Mouse (Mus musculus): ENCODE data around the gene Xkr7. TPM values are rescaled to one million over a fixed set of nuclear protein-coding genes. Genes with fewer than 3 reads are reported as not detected.

Gene Xkr7
- polyA plus RNA-seq, 1 experiment = not detected

DNA sequence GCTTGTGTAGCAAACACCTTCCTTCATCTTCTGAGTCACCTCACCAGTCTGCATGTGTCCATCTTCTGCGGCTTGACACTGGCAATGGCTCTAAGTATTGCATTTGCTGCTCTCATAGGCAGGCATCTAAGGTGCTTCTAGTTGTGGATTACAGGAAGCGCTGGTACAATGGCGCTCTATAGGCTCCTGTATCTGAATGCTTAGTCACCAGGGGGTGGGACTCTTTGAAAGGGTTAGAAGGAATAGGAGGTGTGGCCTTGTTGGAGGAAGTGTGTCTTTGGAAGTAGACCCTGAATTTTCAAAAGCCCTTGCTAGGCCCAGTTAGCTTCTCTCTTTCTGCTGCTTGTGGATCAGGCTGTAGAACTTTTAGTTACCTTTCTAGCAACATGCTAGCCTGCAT, 10.5 kb upstream of the Xkr7 start:
- H3K27ac ChIP-seq (replicated peaks; ENCODE audit: low read depth, low read length) = no peak overlapping the region
- H3K4me3 ChIP-seq (ENCODE audit: insufficient read depth, low read depth, low read length) = no peak overlapping the region
- H3K4me1 ChIP-seq (ENCODE audit: control insufficient read depth, insufficient read depth, insufficient read length, low read length) = no peaks in the 10 kb centered on the region

GRCm38 (mm10) chr2:153022855-153023254, 8.8 kb upstream of the Xkr7 start:
- Histone ChIP-seq H3K27ac (replicated peaks; ENCODE audit: low read depth, low read length) (no peak overlapping the region), H3K4me3 (ENCODE audit: insufficient read depth, low read depth, low read length) (no peak overlapping the region), H3K4me1 (ENCODE audit: control insufficient read depth, insufficient read depth, insufficient read length, low read length) (no peaks in the 10 kb centered on the region)

DNA sequence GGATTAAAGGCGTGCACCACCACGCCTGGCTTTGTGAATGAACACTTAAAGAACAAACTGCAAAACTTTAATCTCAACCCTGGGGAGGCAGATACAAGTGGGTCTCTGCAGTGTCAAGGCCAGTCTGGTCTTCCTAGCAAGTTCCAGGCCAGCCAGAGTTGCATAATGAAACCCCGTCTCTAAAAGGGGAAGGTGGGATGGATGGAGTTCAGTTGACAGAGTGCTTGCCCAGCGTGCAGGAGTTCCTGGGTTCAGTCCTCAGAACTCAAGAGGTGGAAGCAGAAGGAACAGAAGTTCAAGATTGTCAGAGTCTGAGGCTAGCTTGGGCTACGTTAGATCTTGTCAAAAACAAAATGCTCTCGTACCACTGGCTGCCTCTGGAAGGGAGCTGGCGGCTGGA, 5.6 kb upstream of the Xkr7 start:
- H3K4me1 ChIP-seq (ENCODE audit: control insufficient read depth, insufficient read depth, insufficient read length, low read length) = no peaks in the 10 kb centered on the region

GRCm38 (mm10) chr2:153027501-153027900, 4.2 kb upstream of the Xkr7 start:
- Histone ChIP-seq H3K27ac (replicated peaks; ENCODE audit: low read depth, low read length) (no peak overlapping the region), H3K4me3 (ENCODE audit: insufficient read depth, low read depth, low read length) (no peak overlapping the region), H3K4me1 (ENCODE audit: control insufficient read depth, insufficient read depth, insufficient read length, low read length) (no peaks in the 10 kb centered on the region)

More for the DNA sequence above, 5.6 kb upstream of the Xkr7 start:
- no peak overlapping the region for H3K27ac ChIP-seq (replicated peaks; ENCODE audit: low read depth, low read length)
- H3K4me3 ChIP-seq (ENCODE audit: insufficient read depth, low read depth, low read length) = no peak overlapping the region

DNA sequence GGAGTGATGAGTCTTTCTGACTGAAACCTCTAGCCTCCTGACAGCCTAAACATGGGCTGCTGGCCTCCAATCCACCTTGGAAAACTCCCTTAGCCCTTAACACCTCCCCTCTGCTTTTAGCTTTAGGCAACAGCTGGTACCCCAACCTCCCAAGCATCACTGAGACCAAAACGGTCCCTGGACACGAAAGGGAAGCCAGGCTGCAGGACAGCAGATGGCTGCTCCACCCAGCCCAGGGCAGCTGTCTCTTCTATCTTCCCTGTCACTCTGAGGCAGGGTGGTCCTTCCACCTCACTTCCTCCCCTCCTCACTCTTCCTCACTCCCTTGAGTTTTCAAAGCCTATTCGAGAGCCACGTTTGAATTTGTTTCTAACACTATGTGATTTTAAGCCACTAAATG, 1.2 kb upstream of the Xkr7 start:
- Histone ChIP-seq H3K4me1 (ENCODE audit: control insufficient read depth, insufficient read depth, insufficient read length, low read length) (no peaks in the 10 kb centered on the region), H3K27ac (replicated peaks; ENCODE audit: low read depth, low read length) (no peak overlapping the region), H3K4me3 (ENCODE audit: insufficient read depth, low read depth, low read length) (no peak overlapping the region)

DNA sequence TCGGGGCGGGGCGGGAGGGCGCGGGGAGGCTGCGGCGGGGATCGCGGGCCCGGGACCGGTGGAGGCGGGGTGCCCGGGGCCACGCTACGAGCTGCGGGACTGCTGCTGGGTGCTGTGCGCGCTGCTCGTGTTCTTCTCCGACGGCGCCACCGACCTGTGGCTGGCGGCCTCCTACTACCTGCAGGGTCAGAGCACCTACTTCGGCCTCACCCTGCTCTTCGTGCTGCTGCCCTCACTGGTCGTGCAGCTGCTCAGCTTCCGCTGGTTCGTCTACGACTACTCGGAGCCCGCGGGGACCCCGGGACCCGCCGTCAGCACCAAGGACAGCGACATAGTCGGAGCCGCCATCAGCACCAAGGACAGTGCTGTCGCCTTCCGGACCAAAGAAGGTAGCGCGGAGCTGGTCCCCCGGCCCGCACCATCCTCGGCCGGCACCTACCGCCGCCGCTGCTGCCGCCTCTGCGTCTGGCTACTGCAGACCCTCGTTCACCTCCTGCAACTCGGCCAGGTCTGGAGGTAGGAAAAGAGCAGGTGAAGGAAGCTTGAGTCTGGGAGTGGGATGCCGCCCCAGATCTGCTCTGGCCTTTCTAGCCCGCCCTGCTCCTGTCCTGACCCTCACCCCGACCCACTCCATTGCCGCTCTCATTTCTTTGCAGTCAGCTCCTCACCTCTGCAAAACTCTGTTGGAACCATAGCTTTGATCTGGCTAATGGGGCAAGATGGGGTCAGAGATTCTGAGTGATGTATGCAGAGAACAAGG, 611 bp downstream of the Xkr7 start:
- H3K4me3 ChIP-seq (ENCODE audit: insufficient read depth, low read depth, low read length) = no peak overlapping the region
- no peaks in the 10 kb centered on the region for H3K4me1 ChIP-seq (ENCODE audit: control insufficient read depth, insufficient read depth, insufficient read length, low read length)
- no peak overlapping the region for H3K27ac ChIP-seq (replicated peaks; ENCODE audit: low read depth, low read length)

DNA sequence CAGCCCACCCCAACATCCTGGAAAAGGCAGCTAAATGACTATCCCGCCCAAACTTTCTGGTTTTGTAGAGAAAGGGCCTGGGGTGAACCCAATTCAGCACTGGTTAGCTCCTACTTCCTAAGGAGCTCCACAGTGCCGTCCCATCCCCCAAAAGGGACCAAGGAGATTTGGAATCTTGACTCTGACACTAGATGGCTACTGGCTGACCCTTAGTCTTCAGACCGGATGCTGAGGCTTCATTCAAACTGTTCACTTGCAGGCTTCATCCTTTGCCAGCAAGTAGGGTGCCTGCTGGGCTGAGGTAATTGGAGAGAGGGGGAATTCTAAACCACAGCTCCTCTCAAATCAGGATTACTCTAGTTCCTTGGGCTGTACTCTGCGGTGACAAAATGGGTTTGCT, 1.3 kb downstream of the Xkr7 start:
- H3K4me1 ChIP-seq (ENCODE audit: control insufficient read depth, insufficient read depth, insufficient read length, low read length) = no peaks in the 10 kb centered on the region
- H3K27ac ChIP-seq (replicated peaks; ENCODE audit: low read depth, low read length) = no peak overlapping the region
- no peak overlapping the region for H3K4me3 ChIP-seq (ENCODE audit: insufficient read depth, low read depth, low read length)

GRCm38 (mm10) chr2:153033545-153034230, 2.0 kb downstream of the Xkr7 start:
- Histone ChIP-seq H3K27ac (replicated peaks; ENCODE audit: low read depth, low read length) (no peak overlapping the region), H3K4me3 (ENCODE audit: insufficient read depth, low read depth, low read length) (no peak overlapping the region), H3K4me1 (ENCODE audit: control insufficient read depth, insufficient read depth, insufficient read length, low read length) (no peaks in the 10 kb centered on the region)

DNA sequence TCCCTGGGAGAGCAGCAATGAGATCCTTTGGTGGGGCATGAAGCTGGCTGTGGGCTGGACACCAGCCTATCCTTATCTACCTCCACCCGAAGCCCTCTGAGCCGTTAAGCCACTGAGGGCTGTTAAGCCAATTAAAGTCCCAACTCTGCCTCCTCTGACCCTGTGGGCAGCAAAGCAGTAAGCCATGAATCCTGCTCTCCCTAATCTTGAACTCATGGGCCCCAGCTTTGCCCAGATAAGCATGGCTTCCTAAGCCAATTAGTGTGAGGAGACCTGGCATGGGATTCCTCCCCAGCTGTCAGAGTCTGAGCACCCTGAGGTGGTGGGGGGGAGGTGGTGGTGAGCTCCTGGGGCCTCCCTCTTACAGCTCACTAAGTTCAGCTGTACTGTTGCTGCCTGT, 5.0 kb downstream of the Xkr7 start:
- no peaks in the 10 kb centered on the region for H3K4me1 ChIP-seq (ENCODE audit: control insufficient read depth, insufficient read depth, insufficient read length, low read length)
- H3K27ac ChIP-seq (replicated peaks; ENCODE audit: low read depth, low read length) = no peak overlapping the region
- no peak overlapping the region for H3K4me3 ChIP-seq (ENCODE audit: insufficient read depth, low read depth, low read length)

GRCm38 (mm10) chr2:153043886-153044285, 12.2 kb downstream of the Xkr7 start:
- Histone ChIP-seq H3K4me1 (ENCODE audit: control insufficient read depth, insufficient read depth, insufficient read length, low read length) (no peaks in the 10 kb centered on the region), H3K27ac (replicated peaks; ENCODE audit: low read depth, low read length) (no peak overlapping the region), H3K4me3 (ENCODE audit: insufficient read depth, low read depth, low read length) (no peak overlapping the region)

DNA sequence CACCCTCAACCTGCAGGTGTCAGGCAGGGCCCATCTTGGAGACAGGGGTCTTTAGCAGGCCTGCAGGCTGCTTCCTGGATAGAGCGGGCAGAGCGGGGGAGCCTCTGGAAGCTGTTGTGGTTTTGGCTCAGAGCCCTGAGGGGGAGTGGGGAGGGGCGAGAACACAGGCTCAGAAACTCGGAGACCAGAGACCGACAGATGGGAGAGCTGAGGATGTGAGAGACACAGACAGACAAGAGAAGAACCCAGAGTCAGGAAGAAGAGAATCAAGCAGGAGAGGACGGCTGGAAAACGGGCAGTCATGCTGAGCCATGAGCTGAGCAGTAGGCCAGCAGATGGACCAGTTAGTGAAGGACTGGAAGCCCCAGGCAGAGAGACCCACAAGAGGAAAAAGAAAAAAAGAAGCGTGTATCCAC, 14.2 kb downstream of the Xkr7 start:
- Histone ChIP-seq H3K27ac (replicated peaks; ENCODE audit: low read depth, low read length) (no peak overlapping the region), H3K4me3 (ENCODE audit: insufficient read depth, low read depth, low read length) (no peak overlapping the region)

DNA sequence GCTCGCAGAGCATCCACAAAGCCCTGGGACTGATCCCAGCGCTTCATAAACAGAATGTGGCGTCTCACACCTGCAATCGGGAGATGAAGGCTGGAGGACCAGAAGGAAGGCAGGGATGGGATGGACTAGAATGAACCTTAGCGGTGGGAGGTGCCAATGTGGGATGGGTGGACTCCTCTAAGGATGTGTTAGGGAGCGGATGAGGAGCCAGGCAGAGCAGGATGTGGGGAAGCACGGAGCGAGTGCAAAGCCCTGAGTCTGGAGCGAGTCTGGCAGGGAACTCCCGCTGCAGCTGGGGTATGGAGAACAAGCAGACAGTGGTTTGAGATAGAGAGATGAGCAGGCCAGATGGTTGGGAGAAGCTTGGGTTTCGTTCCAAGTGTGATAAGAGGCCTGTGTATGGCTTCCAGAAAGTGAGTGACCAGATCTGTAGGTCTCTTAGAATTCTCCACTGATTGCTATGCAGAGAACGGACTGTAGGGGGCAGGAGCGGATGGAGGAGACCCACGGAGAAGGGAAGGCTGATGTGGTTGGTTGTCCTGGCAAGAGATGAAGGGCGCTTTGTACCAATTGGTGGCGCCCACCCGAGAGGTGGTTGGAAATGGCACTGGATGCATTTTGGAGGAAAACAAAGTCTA, 16.3 kb downstream of the Xkr7 start:
- Histone ChIP-seq H3K4me3 (ENCODE audit: insufficient read depth, low read depth, low read length) (no peak overlapping the region), H3K27ac (replicated peaks; ENCODE audit: low read depth, low read length) (no peak overlapping the region), H3K4me1 (ENCODE audit: control insufficient read depth, insufficient read depth, insufficient read length, low read length) (no peaks in the 10 kb centered on the region)

More for the DNA sequence above, 14.2 kb downstream of the Xkr7 start:
- no peaks in the 10 kb centered on the region for H3K4me1 ChIP-seq (ENCODE audit: control insufficient read depth, insufficient read depth, insufficient read length, low read length)

DNA sequence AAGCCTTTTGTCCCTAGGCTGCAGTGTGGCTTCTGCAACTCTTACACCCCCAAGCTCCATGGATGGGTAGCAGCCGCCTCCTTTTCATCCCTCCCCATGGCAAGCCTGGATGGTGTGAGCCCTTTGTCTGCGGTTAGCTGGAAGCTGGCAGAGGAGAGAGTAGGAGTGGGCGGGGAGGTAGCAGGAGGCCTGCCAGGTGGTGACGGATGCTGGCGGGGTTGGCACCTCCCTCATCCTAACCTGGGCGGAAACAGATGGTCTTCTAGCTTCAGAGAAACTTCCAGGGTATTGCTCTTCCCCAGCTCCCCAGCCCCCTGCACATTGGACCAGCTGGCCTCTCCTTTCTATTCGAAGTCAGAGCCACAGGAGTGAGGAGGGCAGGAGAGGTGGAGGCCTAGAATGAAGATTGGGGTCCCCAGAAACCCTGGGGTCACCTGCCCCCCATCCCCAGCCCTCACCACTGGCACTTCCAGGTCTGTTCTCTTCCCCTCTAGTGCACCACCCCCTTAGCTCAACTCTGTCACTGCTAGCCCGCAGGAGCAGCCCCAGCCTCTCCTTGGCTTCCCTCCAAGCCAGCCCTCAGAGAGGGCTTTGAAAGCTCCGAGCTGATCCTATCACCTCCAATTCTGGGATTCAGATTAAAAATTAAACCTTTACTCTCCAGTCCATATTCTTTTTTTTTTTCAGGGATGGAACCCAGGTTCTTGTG, 17.8 kb downstream of the Xkr7 start:
- no peak overlapping the region for H3K4me3 ChIP-seq (ENCODE audit: insufficient read depth, low read depth, low read length)
- no peaks in the 10 kb centered on the region for H3K4me1 ChIP-seq (ENCODE audit: control insufficient read depth, insufficient read depth, insufficient read length, low read length)
- no peak overlapping the region for H3K27ac ChIP-seq (replicated peaks; ENCODE audit: low read depth, low read length)

GRCm38 (mm10) chr2:153049997-153050358, 18.3 kb downstream of the Xkr7 start:
- H3K4me1 ChIP-seq (ENCODE audit: control insufficient read depth, insufficient read depth, insufficient read length, low read length) = no peaks in the 10 kb centered on the region
- no peak overlapping the region for H3K27ac ChIP-seq (replicated peaks; ENCODE audit: low read depth, low read length)
- H3K4me3 ChIP-seq (ENCODE audit: insufficient read depth, low read depth, low read length) = no peak overlapping the region

DNA sequence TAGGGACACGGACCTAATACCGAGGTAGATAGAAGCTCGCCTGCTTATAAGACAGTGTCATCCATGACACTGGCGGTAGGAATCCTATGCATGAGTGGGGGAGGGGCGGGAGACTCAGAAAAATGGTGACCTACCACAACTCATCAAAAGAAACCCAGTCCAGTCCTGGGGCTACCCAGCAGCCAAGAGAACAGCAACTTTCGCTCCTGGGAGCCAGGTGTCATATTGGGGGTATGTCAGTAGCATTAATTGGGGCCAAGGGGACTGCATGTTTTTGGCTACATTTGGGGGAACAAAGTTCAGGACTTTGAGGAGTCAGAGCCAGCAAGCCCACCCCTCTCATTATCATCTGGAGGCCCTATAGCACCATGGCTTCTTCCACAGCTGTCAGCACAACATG, 19.4 kb downstream of the Xkr7 start:
- no peak overlapping the region for H3K27ac ChIP-seq (replicated peaks; ENCODE audit: low read depth, low read length)
- no peak overlapping the region for H3K4me3 ChIP-seq (ENCODE audit: insufficient read depth, low read depth, low read length)
- H3K4me1 ChIP-seq (ENCODE audit: control insufficient read depth, insufficient read depth, insufficient read length, low read length) = no peaks in the 10 kb centered on the region
